Mouse (Mus musculus) megakaryocyte, embryonic 14.5 days (primary cell): ENCODE results near the gene Slc7a1.

Experiments used
- FLI1 ChIP-seq: IDR thresholded peaks from 2 replicates; pipeline ENCODE4 v1.6.1; 2012; ENCODE audit warnings: low read length, inconsistent platforms, mixed read lengths
- GATA1 ChIP-seq: IDR thresholded peaks from 3 replicates; pipeline ENCODE4 v1.6.1; 2012; ENCODE audit warnings: mixed read lengths, low read length, inconsistent platforms, borderline replicate concordance

DNA sequence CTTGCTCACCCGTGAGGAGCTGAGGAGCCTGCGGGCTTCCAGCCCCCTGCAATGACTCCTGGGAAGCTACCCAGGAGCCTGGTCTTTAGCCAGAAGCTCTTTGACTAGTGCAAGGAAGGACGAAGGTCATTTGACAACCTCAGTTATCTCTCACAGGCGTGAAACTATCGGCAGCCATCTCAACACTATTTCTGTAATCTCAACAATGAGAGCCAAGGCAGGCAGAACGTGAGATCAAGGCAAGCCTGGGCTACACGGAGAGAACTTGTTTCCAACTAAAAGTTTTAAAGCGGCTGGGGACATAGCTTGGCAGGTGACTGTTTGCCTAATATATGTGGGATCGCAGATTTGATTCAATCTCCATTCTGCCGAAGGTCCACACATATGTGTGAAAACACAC, 16.8 kb upstream of the Slc7a1 start:
- no peak for TF ChIP-seq GATA1
- no peak for TF ChIP-seq FLI1
